Mouse (Mus musculus) limb, embryonic 12.5 days (tissue): ENCODE data around the gene Plxna2. TPM values are rescaled to one million over a fixed set of nuclear protein-coding genes. Genes with fewer than 3 reads are reported as not detected.

Source experiments
- ATAC-seq: fragments of 200-750 bp; cut with Nextera tagmentation; 2 replicates; pipeline ENCODE4 v1.8.0; 2017; ENCODE audit warnings: low read depth, moderate TSS enrichment; ENCODE audit not compliant: insufficient number of reproducible peaks, insufficient read depth, low FRiP score, low TSS enrichment
- H3K27ac ChIP-seq: fragments of 300-500 bp; sonication (generic); 2 replicates; pipeline ENCODE4 v1.5.1; 2016; ENCODE audit warnings: mild to moderate bottlenecking, moderate library complexity
- H3K27me3 ChIP-seq: fragments of 300-500 bp; sonication (generic); 2 replicates; pipeline ENCODE4 v1.6.1; 2016; ENCODE audit warnings: mild to moderate bottlenecking, moderate library complexity
- H3K36me3 ChIP-seq: fragments of 300-500 bp; sonication (generic); 2 replicates; pipeline ENCODE4 v1.6.1; 2016; ENCODE audit warnings: mild to moderate bottlenecking, moderate library complexity
- H3K4me1 ChIP-seq: fragments of 300-500 bp; sonication (generic); replicated peaks from 2 replicates; pipeline ENCODE4 v1.6.1; 2016
- H3K4me2 ChIP-seq: fragments of 300-500 bp; sonication (generic); 2 replicates; pipeline ENCODE4 v1.6.1; 2016; ENCODE audit warnings: mild to moderate bottlenecking, moderate library complexity
- H3K4me3 ChIP-seq: fragments of 300-500 bp; sonication (generic); replicated peaks from 2 replicates; pipeline ENCODE4 v1.5.1; 2016; ENCODE audit warnings: mild to moderate bottlenecking
- H3K9ac ChIP-seq: fragments of 300-500 bp; sonication (generic); replicated peaks from 2 replicates; pipeline ENCODE4 v1.6.1; 2016; ENCODE audit warnings: mild to moderate bottlenecking, moderate library complexity
- H3K9me3 ChIP-seq: fragments of 300-500 bp; sonication (generic); 2 replicates; pipeline ENCODE4 v1.6.1; 2016; ENCODE audit warnings: mild to moderate bottlenecking, moderate library complexity
- WGBS: fragments of 180-500 bp; shearing (Covaris S2); methylation state at CpG from one replicate; pipeline ENCODE4 v1.1.7; 2016; 5-methylcytosine and 5-hydroxymethylcytosine counted together
- polyA plus RNA-seq: library from polyadenylated mRNA; unstranded; fragments of >200 nt; fragmentation: Nextera tagmentation; extraction: Ambion mirVana; gene quantifications from 2 replicates; pipeline ENCODE4 v1.2.1, GENCODE M21; 2016

Gene Plxna2
- polyA plus RNA-seq, 1 experiment from 2014 or later, result 4.3 TPM

- no peak for ATAC-seq
- H3K4me2 ChIP-seq, result no peak overlapping the region
- no peaks in the 10 kb centered on the region for H3K36me3 ChIP-seq
- H3K27me3 ChIP-seq, result no peaks in the 10 kb centered on the region
- no peak overlapping the region for H3K4me3 ChIP-seq
- no peak overlapping the region for H3K27ac ChIP-seq
- no peaks in the 10 kb centered on the region for H3K9me3 ChIP-seq
- H3K9ac ChIP-seq, result no peak overlapping the region
- no peaks in the 10 kb centered on the region for H3K4me1 ChIP-seq
These were observed 190.2 kb downstream of the Plxna2 start for GRCm38 (mm10) chr1:194808261-194808660.

DNA sequence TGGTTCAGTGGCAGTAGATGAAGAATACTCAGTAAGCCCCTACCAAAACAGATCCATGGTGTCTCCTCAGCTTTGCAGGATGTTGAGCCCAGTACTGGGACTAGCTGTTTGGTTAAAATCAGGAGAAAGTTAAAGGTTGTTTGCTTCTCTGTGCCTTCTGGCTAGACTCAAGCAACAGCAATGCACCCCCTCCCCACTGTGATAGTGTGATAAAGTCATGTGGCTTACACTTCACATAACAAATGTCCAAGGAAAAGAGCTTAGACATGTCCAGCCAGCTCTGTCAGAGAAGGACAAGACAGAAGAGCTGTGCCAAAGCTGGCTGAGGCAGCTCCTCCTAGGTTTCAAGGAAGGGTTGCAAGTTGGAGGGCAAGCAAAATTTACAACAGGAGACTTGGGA lies 190.7 kb downstream of the Plxna2 start:
- Histone ChIP-seq H3K27me3 (no peaks in the 10 kb centered on the region), H3K4me3 (no peak overlapping the region), H3K9me3 (no peaks in the 10 kb centered on the region), H3K4me1 (no peaks in the 10 kb centered on the region), H3K27ac (no peak overlapping the region), H3K4me2 (no peak overlapping the region), H3K9ac (no peak overlapping the region), H3K36me3 (no peaks in the 10 kb centered on the region)
- ATAC-seq, result no peak

DNA sequence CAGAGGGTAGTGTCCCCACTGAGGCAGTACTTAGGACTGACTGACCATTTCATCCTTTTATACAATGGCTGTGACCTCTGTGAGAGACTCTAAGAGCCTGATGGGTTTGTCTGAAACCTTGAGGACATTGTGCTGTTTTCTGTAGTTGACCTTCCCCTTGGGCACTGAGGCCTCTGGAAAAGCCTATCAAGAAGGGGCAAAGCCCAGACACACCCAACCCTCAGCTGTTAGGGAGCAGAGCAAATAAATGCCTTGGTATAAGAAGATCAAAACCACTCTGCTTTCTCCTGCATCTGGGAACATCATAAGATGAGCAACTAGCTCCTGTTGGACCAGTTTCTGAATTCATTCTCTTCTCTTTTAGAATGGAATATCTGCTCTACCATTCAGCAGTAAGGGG lies 191.6 kb downstream of the Plxna2 start:
- Histone ChIP-seq H3K27ac (no peak overlapping the region), H3K36me3 (no peaks in the 10 kb centered on the region), H3K4me2 (no peak overlapping the region), H3K27me3 (no peaks in the 10 kb centered on the region), H3K4me3 (no peak overlapping the region), H3K4me1 (no peaks in the 10 kb centered on the region), H3K9me3 (no peaks in the 10 kb centered on the region), H3K9ac (no peak overlapping the region)
- ATAC-seq, result no peak

DNA sequence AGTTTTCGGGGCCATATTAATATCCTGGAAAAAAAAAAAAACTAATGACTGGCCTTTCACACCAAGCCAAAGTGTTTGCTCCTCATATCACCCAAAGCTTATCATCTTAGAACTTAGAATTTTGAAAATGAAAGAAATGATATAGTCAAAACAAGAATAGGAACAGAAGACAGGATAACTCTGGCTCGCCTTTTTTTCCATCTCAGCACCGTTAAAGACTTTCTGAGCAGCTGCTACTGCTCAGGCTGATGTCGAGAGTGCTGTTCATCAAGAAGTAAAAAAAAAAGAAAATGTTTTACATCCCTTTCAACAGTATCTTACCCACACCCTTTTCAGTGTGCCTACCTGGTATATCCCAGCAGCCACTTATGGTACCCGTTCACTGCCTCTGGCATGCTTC lies 196.2 kb downstream of the Plxna2 start:
- no peak for ATAC-seq
- no peaks in the 10 kb centered on the region for H3K36me3 ChIP-seq
- H3K9ac ChIP-seq, result no peak overlapping the region
- H3K4me1 ChIP-seq, result no peaks in the 10 kb centered on the region
- H3K9me3 ChIP-seq, result no peaks in the 10 kb centered on the region
- H3K27me3 ChIP-seq, result no peaks in the 10 kb centered on the region; the same call in 1 of the 2 replicates
- no peak overlapping the region for H3K27ac ChIP-seq
- WGBS, result 86% methylated on average over 5 of the region's 5 CpGs
- no peak overlapping the region for H3K4me3 ChIP-seq
- H3K4me2 ChIP-seq, result no peak overlapping the region

DNA sequence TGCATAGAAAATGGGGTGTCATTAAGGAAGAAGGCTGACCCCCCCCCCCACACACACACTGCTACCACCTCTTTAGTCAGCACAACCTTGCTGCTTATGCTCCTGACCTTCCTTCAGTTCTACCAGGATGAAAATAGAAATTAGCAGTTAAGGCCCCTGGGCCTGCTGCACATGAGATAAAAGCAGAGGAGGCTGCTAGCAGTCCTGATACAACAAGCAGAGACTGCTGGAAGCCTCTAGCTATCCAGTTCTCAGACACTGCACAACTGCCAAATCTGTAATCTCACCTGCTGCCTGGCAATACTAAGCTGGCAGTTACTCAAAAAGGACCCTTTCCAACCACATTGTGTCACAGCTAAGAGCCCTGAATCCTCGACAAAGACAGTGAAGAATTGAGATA lies 197.5 kb downstream of the Plxna2 start:
- no peak overlapping the region for H3K4me3 ChIP-seq
- H3K36me3 ChIP-seq, result no peaks in the 10 kb centered on the region
- 68% methylated on average over 1 of the region's 1 CpGs for WGBS
- H3K4me1 ChIP-seq, result no peaks in the 10 kb centered on the region
- no peak overlapping the region for H3K9ac ChIP-seq
- ATAC-seq, result no peak
- no peak overlapping the region for H3K27ac ChIP-seq
- H3K9me3 ChIP-seq, result no peaks in the 10 kb centered on the region
- no peak overlapping the region for H3K4me2 ChIP-seq
- no peaks in the 10 kb centered on the region; the same call in 1 of the 2 replicates for H3K27me3 ChIP-seq

GRCm38 (mm10) chr1:194816913-194817312 lies 198.9 kb downstream of the Plxna2 start:
- peak; percentile 86; the same call in 1 of the 2 replicates for ATAC-seq

GRCm38 (mm10) chr1:194820953-194821352 lies 202.9 kb downstream of the Plxna2 start:
- Histone ChIP-seq H3K9me3 (no peaks in the 10 kb centered on the region), H3K4me3 (no peak overlapping the region), H3K4me1 (no peaks in the 10 kb centered on the region), H3K36me3 (no peaks in the 10 kb centered on the region), H3K27me3 (no peaks in the 10 kb centered on the region; the same call in 1 of the 2 replicates), H3K4me2 (no peak overlapping the region), H3K9ac (no peak overlapping the region), H3K27ac (no peak overlapping the region)
- ATAC-seq, result no peak
- 83% methylated on average over 4 of the region's 4 CpGs for WGBS

More at GRCm38 (mm10) chr1:194816913-194817312, 198.9 kb downstream of the Plxna2 start:
- Histone ChIP-seq H3K4me1 (no peaks in the 10 kb centered on the region), H3K27me3 (no peaks in the 10 kb centered on the region; the same call in 1 of the 2 replicates), H3K4me2 (no peak overlapping the region), H3K36me3 (no peaks in the 10 kb centered on the region), H3K9ac (no peak overlapping the region), H3K4me3 (no peak overlapping the region), H3K27ac (no peak overlapping the region), H3K9me3 (no peaks in the 10 kb centered on the region)
- 39% methylated on average over 2 of the region's 2 CpGs for WGBS

DNA sequence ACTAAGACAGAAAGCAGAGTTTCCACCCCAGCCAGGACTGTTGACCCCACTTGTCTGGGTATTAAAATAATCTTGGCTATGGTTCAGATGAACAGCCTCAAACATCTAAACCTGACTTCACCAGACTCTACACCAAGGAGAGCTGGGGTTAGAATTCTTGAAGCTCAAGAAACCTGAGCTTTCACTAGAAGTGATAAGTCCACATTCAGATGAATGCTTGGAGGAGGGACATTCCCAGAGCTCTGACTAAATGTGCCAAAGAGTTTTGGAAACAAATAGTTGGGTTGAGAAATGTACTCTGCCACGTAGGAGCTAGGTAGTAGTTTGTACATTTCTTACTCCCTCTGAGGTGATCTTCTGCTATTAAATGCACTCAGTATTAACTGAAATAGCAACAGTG lies 203.7 kb downstream of the Plxna2 start:
- Histone ChIP-seq H3K36me3 (no peaks in the 10 kb centered on the region), H3K9ac (no peak overlapping the region), H3K27ac (no peak overlapping the region), H3K4me2 (no peak overlapping the region), H3K4me1 (no peaks in the 10 kb centered on the region), H3K9me3 (no peaks in the 10 kb centered on the region), H3K4me3 (no peak overlapping the region), H3K27me3 (no peaks in the 10 kb centered on the region)
- ATAC-seq, result no peak
- 73% methylated on average over 1 of the region's 1 CpGs for WGBS

GRCm38 (mm10) chr1:194828316-194828715 lies 210.3 kb downstream of the Plxna2 start:
- Histone ChIP-seq H3K27ac (no peak overlapping the region), H3K4me1 (no peaks in the 10 kb centered on the region), H3K27me3 (no peaks in the 10 kb centered on the region), H3K4me2 (no peak overlapping the region), H3K9me3 (no peaks in the 10 kb centered on the region), H3K4me3 (no peak overlapping the region), H3K36me3 (no peaks in the 10 kb centered on the region), H3K9ac (no peak overlapping the region)
- no peak for ATAC-seq

GRCm38 (mm10) chr1:194835238-194835637 lies 217.2 kb downstream of the Plxna2 start:
- Histone ChIP-seq H3K4me2 (no peak overlapping the region), H3K36me3 (no peaks in the 10 kb centered on the region), H3K27me3 (no peaks in the 10 kb centered on the region), H3K4me3 (no peak overlapping the region), H3K27ac (no peak overlapping the region), H3K4me1 (no peaks in the 10 kb centered on the region), H3K9me3 (no peaks in the 10 kb centered on the region), H3K9ac (no peak overlapping the region)
- no peak for ATAC-seq

DNA sequence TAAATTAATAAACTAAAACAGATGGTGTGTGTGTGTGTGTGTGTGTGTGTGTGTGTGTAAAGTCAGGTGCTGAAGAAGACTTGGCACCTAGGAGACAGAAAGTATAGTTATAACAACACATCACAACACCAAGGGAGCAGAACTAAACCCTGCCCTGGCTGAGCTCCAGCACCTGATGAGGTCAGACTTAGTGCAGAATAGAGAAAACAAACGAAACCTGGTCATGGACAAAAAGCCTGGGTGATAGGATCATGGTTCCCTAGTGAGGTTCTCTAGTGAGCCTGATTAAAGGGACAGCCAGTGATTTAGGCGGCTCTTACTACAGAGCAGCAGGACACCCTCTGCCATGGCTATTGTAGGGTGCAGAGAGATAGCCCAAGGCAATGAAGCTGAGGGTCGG lies 218.2 kb downstream of the Plxna2 start:
- H3K4me2 ChIP-seq, result no peak overlapping the region
- no peaks in the 10 kb centered on the region for H3K36me3 ChIP-seq
- H3K9ac ChIP-seq, result no peak overlapping the region
- H3K9me3 ChIP-seq, result no peaks in the 10 kb centered on the region
- ATAC-seq, result no peak
- WGBS, result 69% methylated on average over 3 of the region's 3 CpGs
- no peak overlapping the region for H3K4me3 ChIP-seq
- H3K4me1 ChIP-seq, result no peaks in the 10 kb centered on the region
- no peak overlapping the region for H3K27ac ChIP-seq
- no peaks in the 10 kb centered on the region for H3K27me3 ChIP-seq

DNA sequence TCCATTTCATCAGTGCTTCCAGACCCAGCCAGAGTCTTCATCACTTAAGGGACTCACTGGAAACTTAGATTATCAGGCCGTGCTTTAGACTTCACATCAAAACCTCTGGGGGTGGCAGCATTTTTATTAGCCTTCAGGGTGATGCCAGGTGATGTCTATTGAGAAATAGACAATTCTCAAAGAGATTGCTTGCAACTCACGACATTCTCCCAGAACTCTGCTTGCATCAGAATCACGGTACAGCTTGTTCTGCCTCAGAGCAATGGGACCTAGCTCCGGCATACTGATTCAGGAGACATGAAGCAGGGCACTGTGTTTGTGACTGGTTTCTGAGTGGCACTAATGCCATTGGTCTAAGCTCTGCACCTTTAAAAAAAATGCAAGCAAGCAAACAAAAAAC lies 218.7 kb downstream of the Plxna2 start:
- no peak overlapping the region for H3K27ac ChIP-seq
- H3K9ac ChIP-seq, result no peak overlapping the region
- no peaks in the 10 kb centered on the region for H3K27me3 ChIP-seq
- WGBS, result 80% methylated on average over 4 of the region's 4 CpGs
- H3K4me2 ChIP-seq, result no peak overlapping the region
- no peak overlapping the region for H3K4me3 ChIP-seq
- H3K36me3 ChIP-seq, result no peaks in the 10 kb centered on the region
- no peaks in the 10 kb centered on the region for H3K4me1 ChIP-seq
- no peak for ATAC-seq
- no peaks in the 10 kb centered on the region for H3K9me3 ChIP-seq
